Mouse (Mus musculus): ENCODE data around the gene Adamts17. TPM values are rescaled to one million over a fixed set of nuclear protein-coding genes. Genes with fewer than 3 reads are reported as not detected.

Gene Adamts17
- polyA plus RNA-seq, 1 experiment from 2014 or later: 11.6 TPM

- TF ChIP-seq CTCF (IDR thresholded peaks at IDR 0.05; ENCODE audit: low read depth): no peak
- 60% methylated on average over 15 of the region's 15 CpGs for WGBS
- Histone ChIP-seq H3K27me3 (ENCODE audit: insufficient read depth, low read length) (no peaks in the 10 kb centered on the region), H3K9me3 (ENCODE audit: low read depth, low read length) (no peaks in the 10 kb centered on the region), H3K4me1 (ENCODE audit: insufficient read depth) (no peaks in the 10 kb centered on the region), H3K4me3 (ENCODE audit: low read depth, low read length) (no peak overlapping the region), H3K36me3 (ENCODE audit: insufficient read depth) (no peaks in the 10 kb centered on the region), H3K27ac (ENCODE audit: low read depth) (peak overlapping the region; percentile 37), H3K9ac (no peak overlapping the region), H3K4me2 (no peak overlapping the region)
- ATAC-seq (ENCODE audit: insufficient read depth) (peak; percentile 50; the same call in 1 of the 2 replicates), DNase-seq (peak; percentile 63)
These were observed 204.7 kb downstream of the Adamts17 start for GRCm38 (mm10) chr7:67044121-67044817.

- Histone ChIP-seq H3K27me3 (ENCODE audit: insufficient read depth, low read length) (no peaks in the 10 kb centered on the region), H3K4me2 (no peak overlapping the region), H3K9ac (no peak overlapping the region), H3K36me3 (ENCODE audit: insufficient read depth) (no peaks in the 10 kb centered on the region), H3K27ac (ENCODE audit: low read depth) (peak overlapping the region; percentile 58), H3K4me1 (ENCODE audit: insufficient read depth) (no peaks in the 10 kb centered on the region), H3K4me3 (ENCODE audit: low read depth, low read length) (no peak overlapping the region), H3K9me3 (ENCODE audit: low read depth, low read length) (no peaks in the 10 kb centered on the region)
- TF ChIP-seq CTCF (IDR thresholded peaks at IDR 0.05; ENCODE audit: low read depth): no peak
- peak; percentile 59; the same call in 1 of the 2 replicates for ATAC-seq (ENCODE audit: insufficient read depth)
- DNase-seq: no peak
- WGBS: 63% methylated on average over 6 of the region's 6 CpGs
These were observed 205.7 kb downstream of the Adamts17 start for GRCm38 (mm10) chr7:67045202-67045601.

- H3K9ac ChIP-seq: no peak overlapping the region
- no peaks in the 10 kb centered on the region for H3K4me1 ChIP-seq (ENCODE audit: insufficient read depth)
- H3K4me2 ChIP-seq: no peak overlapping the region
- TF ChIP-seq CTCF (IDR thresholded peaks at IDR 0.05; ENCODE audit: low read depth): no peak
- H3K4me3 ChIP-seq (ENCODE audit: low read depth, low read length): no peak overlapping the region
- DNase-seq: no peak
- no peak for ATAC-seq (ENCODE audit: insufficient read depth)
- no peaks in the 10 kb centered on the region for H3K27me3 ChIP-seq (ENCODE audit: insufficient read depth, low read length)
- no peak overlapping the region for H3K27ac ChIP-seq (ENCODE audit: low read depth)
- 90% methylated on average over 2 of the region's 2 CpGs for WGBS
- no peaks in the 10 kb centered on the region for H3K36me3 ChIP-seq (ENCODE audit: insufficient read depth)
- H3K9me3 ChIP-seq (ENCODE audit: low read depth, low read length): no peaks in the 10 kb centered on the region
These were observed 209.7 kb downstream of the Adamts17 start for GRCm38 (mm10) chr7:67049206-67049605.

- H3K27me3 ChIP-seq (ENCODE audit: insufficient read depth, low read length): no peaks in the 10 kb centered on the region
- 85% methylated on average over 3 of the region's 3 CpGs for WGBS
- peak overlapping the region; percentile 46; the same call in 1 of the 2 replicates for H3K27ac ChIP-seq (ENCODE audit: low read depth)
- ATAC-seq (ENCODE audit: insufficient read depth) (no peak), DNase-seq (peak; percentile 55)
- H3K36me3 ChIP-seq (ENCODE audit: insufficient read depth): no peaks in the 10 kb centered on the region
- H3K9me3 ChIP-seq (ENCODE audit: low read depth, low read length): no peaks in the 10 kb centered on the region
- H3K4me3 ChIP-seq (ENCODE audit: low read depth, low read length): no peak overlapping the region
- TF ChIP-seq CTCF (IDR thresholded peaks at IDR 0.05; ENCODE audit: low read depth): no peak
- H3K4me1 ChIP-seq (ENCODE audit: insufficient read depth): no peaks in the 10 kb centered on the region
- no peak overlapping the region for H3K4me2 ChIP-seq
- H3K9ac ChIP-seq: no peak overlapping the region
These were observed 210.9 kb downstream of the Adamts17 start for GRCm38 (mm10) chr7:67050424-67050823.

GRCm38 (mm10) chr7:67051089-67051718, 211.7 kb downstream of the Adamts17 start:
- no peak for TF ChIP-seq CTCF (IDR thresholded peaks at IDR 0.05; ENCODE audit: low read depth)
- H3K9me3 ChIP-seq (ENCODE audit: low read depth, low read length): no peaks in the 10 kb centered on the region
- no peaks in the 10 kb centered on the region for H3K36me3 ChIP-seq (ENCODE audit: insufficient read depth)
- H3K27me3 ChIP-seq (ENCODE audit: insufficient read depth, low read length): no peaks in the 10 kb centered on the region
- no peak overlapping the region for H3K4me3 ChIP-seq (ENCODE audit: low read depth, low read length)
- H3K27ac ChIP-seq (ENCODE audit: low read depth): no peak overlapping the region
- no peak overlapping the region for H3K9ac ChIP-seq
- 64% methylated on average over 7 of the region's 7 CpGs for WGBS
- DNase-seq: no peak
- H3K4me2 ChIP-seq: no peak overlapping the region
- H3K4me1 ChIP-seq (ENCODE audit: insufficient read depth): no peaks in the 10 kb centered on the region
- no peak for ATAC-seq (ENCODE audit: insufficient read depth)

- H3K4me1 ChIP-seq (ENCODE audit: insufficient read depth): no peaks in the 10 kb centered on the region
- ATAC-seq (ENCODE audit: insufficient read depth) (no peak), DNase-seq (no peak)
- no peak overlapping the region for H3K9ac ChIP-seq
- H3K4me2 ChIP-seq: no peak overlapping the region
- no peaks in the 10 kb centered on the region for H3K9me3 ChIP-seq (ENCODE audit: low read depth, low read length)
- H3K4me3 ChIP-seq (ENCODE audit: low read depth, low read length): no peak overlapping the region
- no peaks in the 10 kb centered on the region for H3K27me3 ChIP-seq (ENCODE audit: insufficient read depth, low read length)
- TF ChIP-seq CTCF (IDR thresholded peaks at IDR 0.05; ENCODE audit: low read depth): no peak
- WGBS: 94% methylated on average over 3 of the region's 3 CpGs
- H3K27ac ChIP-seq (ENCODE audit: low read depth): no peak overlapping the region
- H3K36me3 ChIP-seq (ENCODE audit: insufficient read depth): no peaks in the 10 kb centered on the region
These were observed 215.3 kb downstream of the Adamts17 start for GRCm38 (mm10) chr7:67054876-67055275.

GRCm38 (mm10) chr7:67055510-67055909, 216.0 kb downstream of the Adamts17 start:
- H3K27ac ChIP-seq (ENCODE audit: low read depth): no peak overlapping the region
- no peak for DNase-seq
- no peaks in the 10 kb centered on the region for H3K36me3 ChIP-seq (ENCODE audit: insufficient read depth)
- no peaks in the 10 kb centered on the region for H3K4me1 ChIP-seq (ENCODE audit: insufficient read depth)
- no peak overlapping the region for H3K4me3 ChIP-seq (ENCODE audit: low read depth, low read length)
- no peak overlapping the region for H3K4me2 ChIP-seq
- 74% methylated on average over 3 of the region's 3 CpGs for WGBS
- no peak overlapping the region for H3K9ac ChIP-seq
- TF ChIP-seq CTCF (IDR thresholded peaks at IDR 0.05; ENCODE audit: low read depth): no peak
- no peaks in the 10 kb centered on the region for H3K27me3 ChIP-seq (ENCODE audit: insufficient read depth, low read length)
- no peak for ATAC-seq (ENCODE audit: insufficient read depth)
- no peaks in the 10 kb centered on the region for H3K9me3 ChIP-seq (ENCODE audit: low read depth, low read length)
